Mouse (Mus musculus): ENCODE measurements around the gene Cep131.
A peak's percentile ranks its signal among the peaks of the same experiment; 100 is the strongest.

Gene Cep131

DNA sequence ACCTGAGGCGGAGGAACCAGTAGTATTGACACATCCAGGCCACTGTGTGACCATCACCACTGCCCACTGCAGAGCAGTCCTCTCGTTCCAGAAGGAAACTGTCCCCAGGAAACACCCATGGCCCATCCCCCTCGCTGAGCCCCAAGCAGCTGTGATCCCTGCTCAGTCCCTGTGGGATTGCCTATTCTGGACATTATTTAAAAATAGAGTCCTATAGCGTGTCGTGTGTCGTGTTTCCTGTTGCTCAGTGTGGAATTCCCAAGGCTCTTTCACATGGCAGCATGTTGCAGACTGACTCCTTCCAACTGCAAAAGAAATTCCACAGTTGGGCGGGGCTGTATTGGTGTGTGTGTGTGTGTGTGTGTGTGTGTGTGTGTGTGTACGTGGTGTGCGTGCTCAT is 34.4 kb downstream of the Cep131 start:
- Histone ChIP-seq H3K27me3 (ENCODE audit: insufficient read depth, low read length) (peaks cover 27% of the 10 kb centered on the region), H3K36me3 (ENCODE audit: insufficient read depth, low read length) (no peaks in the 10 kb centered on the region), H3K4me3 (replicated peaks; ENCODE audit: low read length) (no peak overlapping the region), H3K4me1 (replicated peaks; ENCODE audit: low read depth, low read length) (peaks cover 24% of the 10 kb centered on the region), H3K9me3 (ENCODE audit: low read length) (no peaks in the 10 kb centered on the region)
- TF ChIP-seq CTCF (conservative IDR thresholded peaks at IDR 0.05; ENCODE audit: low read length) (no peak), NANOG (IDR thresholded peaks at IDR 0.05; ENCODE audit: borderline replicate concordance, low read length) (no peak), POU5F1 (IDR thresholded peaks at IDR 0.05; ENCODE audit: borderline replicate concordance, low read length) (no peak)

DNA sequence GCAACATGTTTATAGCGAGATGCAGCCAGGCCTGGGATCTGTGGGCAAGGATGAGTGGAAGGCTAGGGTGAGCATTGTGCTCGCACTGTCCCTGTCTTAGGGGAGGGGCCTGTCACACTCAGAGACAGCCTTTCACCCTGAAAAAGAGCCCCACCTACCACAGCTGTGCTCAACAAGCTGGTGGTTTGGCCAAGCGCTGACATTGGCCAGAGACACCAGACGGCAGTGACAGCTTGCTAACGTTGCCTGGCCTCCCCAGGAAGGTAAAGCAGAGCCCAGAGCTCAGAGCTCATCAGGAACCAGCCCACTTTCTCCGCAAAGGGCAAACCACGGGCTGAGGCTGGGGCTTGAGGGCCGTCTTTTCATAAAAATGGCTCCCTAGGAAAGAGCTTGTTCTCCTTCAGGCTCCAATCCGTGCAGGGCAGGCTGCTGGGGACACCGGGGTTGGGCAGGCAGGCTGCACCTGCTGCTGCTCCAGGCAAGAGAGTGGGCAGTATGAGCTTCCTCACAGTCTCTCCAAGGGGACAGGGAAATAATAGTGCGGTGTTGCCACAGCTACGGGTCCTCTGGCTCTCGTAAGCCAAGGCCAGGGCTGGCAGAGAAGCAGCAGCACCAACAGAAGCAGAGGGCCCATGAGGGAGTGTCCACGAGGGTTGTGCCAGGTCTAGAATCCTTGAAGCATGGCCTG is 35.4 kb downstream of the Cep131 start:
- peaks cover 30% of the 10 kb centered on the region for H3K4me1 ChIP-seq (replicated peaks; ENCODE audit: low read depth, low read length)
- H3K36me3 ChIP-seq (ENCODE audit: insufficient read depth, low read length) = no peaks in the 10 kb centered on the region
- 0 out of 2 replicates have a peak overlapping the region, but pooled peaks have one; percentile 3 for H3K4me3 ChIP-seq (replicated peaks; ENCODE audit: low read length)
- no peak for TF ChIP-seq CTCF (conservative IDR thresholded peaks at IDR 0.05; ENCODE audit: low read length)
- TF ChIP-seq POU5F1 (IDR thresholded peaks at IDR 0.05; ENCODE audit: borderline replicate concordance, low read length) = no peak
- no peak for TF ChIP-seq NANOG (IDR thresholded peaks at IDR 0.05; ENCODE audit: borderline replicate concordance, low read length)
- H3K27me3 ChIP-seq (ENCODE audit: insufficient read depth, low read length) = peaks cover 35% of the 10 kb centered on the region
- peaks cover 3% of the 10 kb centered on the region; the same call in 1 of the 2 replicates for H3K9me3 ChIP-seq (ENCODE audit: low read length)

DNA sequence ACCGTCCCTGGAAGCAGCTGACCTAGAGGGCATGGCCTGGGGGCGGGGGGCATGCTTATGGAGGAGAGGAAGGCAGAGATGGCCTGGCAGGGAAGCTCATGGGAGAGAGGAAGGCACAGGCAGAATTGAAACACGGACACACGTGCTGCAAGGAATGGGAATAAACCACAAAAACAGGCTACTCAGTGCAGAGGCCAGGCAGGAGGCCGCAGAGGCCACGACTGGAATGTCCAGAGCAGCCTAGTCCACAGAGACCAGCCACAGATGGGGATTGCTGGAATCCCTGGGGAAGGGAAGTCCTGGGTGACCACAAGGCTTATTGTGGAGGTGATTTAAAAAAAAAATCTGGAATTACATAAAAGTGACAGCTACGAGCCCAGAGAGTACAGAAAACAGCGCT is 37.6 kb downstream of the Cep131 start:
- Histone ChIP-seq H3K36me3 (ENCODE audit: insufficient read depth, low read length) (no peaks in the 10 kb centered on the region), H3K4me1 (replicated peaks; ENCODE audit: low read depth, low read length) (peaks cover 34% of the 10 kb centered on the region), H3K9me3 (ENCODE audit: low read length) (peaks cover 4% of the 10 kb centered on the region; the same call in 1 of the 2 replicates), H3K4me3 (replicated peaks; ENCODE audit: low read length) (no peak overlapping the region), H3K27me3 (ENCODE audit: insufficient read depth, low read length) (peaks cover 50% of the 10 kb centered on the region)
- TF ChIP-seq POU5F1 (IDR thresholded peaks at IDR 0.05; ENCODE audit: borderline replicate concordance, low read length) (no peak), NANOG (IDR thresholded peaks at IDR 0.05; ENCODE audit: borderline replicate concordance, low read length) (no peak), CTCF (conservative IDR thresholded peaks at IDR 0.05; ENCODE audit: low read length) (no peak)

DNA sequence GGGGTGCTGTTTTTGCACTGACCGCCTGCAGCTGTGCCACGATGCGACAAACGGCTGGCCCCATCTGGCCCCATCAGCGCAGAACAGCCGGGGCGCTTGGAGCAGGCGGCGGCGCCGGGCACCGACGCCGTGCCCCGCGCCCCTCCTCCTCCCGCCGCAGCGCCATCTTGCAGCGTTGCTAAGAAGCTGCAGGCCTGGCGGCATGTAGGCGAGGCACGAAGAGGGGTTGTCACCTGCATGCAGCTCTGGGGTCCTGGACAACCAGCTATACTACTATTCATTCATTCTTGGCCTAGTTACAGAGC is 38.4 kb downstream of the Cep131 start:
- Histone ChIP-seq H3K4me1 (replicated peaks; ENCODE audit: low read depth, low read length) (peaks cover 34% of the 10 kb centered on the region), H3K27me3 (ENCODE audit: insufficient read depth, low read length) (peaks cover 50% of the 10 kb centered on the region), H3K9me3 (ENCODE audit: low read length) (peaks cover 4% of the 10 kb centered on the region; the same call in 1 of the 2 replicates), H3K4me3 (replicated peaks; ENCODE audit: low read length) (peak overlapping the region; percentile 77), H3K36me3 (ENCODE audit: insufficient read depth, low read length) (no peaks in the 10 kb centered on the region)
- TF ChIP-seq CTCF (conservative IDR thresholded peaks at IDR 0.05; ENCODE audit: low read length) (no peak), POU5F1 (IDR thresholded peaks at IDR 0.05; ENCODE audit: borderline replicate concordance, low read length) (no peak), NANOG (IDR thresholded peaks at IDR 0.05; ENCODE audit: borderline replicate concordance, low read length) (no peak)

DNA sequence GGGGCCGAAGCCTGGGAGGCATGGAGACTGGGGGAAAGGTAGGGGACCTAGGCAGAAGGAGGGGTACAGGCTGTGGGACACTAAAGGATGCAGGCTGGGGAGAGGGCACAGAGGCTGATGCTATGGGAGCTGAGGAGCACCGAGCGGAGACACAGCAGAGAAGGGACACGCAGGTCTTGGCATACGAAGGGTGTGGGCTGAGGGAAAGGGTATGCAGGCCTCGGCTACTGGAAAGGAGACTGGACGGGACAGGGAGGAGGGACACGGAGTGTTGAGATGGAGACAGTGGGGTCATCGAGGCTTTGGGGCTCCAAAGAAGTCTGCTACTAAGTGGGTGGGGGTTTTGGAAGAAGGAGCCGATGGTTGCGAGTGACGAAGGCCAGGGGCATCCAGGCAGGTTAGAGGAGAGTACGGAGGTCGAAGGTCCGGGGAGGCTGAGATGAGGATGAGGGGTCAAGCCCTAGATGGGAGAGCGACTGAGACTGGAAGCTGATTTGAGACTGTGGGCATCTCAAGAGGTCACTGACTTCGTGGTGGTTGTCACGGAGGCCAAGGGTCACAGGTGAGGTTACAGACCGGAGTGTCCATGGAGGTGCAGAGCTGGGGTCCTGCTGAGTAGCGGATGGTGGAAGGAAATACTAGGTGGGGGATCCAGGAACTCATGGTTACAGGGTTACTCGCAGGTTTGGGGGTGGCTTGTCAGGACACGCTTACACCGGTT is 38.9 kb downstream of the Cep131 start:
- no peaks in the 10 kb centered on the region for H3K36me3 ChIP-seq (ENCODE audit: insufficient read depth, low read length)
- TF ChIP-seq CTCF (conservative IDR thresholded peaks at IDR 0.05; ENCODE audit: low read length) = no peak
- TF ChIP-seq POU5F1 (IDR thresholded peaks at IDR 0.05; ENCODE audit: borderline replicate concordance, low read length) = no peak
- TF ChIP-seq NANOG (IDR thresholded peaks at IDR 0.05; ENCODE audit: borderline replicate concordance, low read length) = no peak
- peaks cover 4% of the 10 kb centered on the region; the same call in 1 of the 2 replicates for H3K9me3 ChIP-seq (ENCODE audit: low read length)
- H3K27me3 ChIP-seq (ENCODE audit: insufficient read depth, low read length) = peaks cover 50% of the 10 kb centered on the region
- H3K4me3 ChIP-seq (replicated peaks; ENCODE audit: low read length) = peak overlapping the region; percentile 77
- peaks cover 35% of the 10 kb centered on the region for H3K4me1 ChIP-seq (replicated peaks; ENCODE audit: low read depth, low read length)

DNA sequence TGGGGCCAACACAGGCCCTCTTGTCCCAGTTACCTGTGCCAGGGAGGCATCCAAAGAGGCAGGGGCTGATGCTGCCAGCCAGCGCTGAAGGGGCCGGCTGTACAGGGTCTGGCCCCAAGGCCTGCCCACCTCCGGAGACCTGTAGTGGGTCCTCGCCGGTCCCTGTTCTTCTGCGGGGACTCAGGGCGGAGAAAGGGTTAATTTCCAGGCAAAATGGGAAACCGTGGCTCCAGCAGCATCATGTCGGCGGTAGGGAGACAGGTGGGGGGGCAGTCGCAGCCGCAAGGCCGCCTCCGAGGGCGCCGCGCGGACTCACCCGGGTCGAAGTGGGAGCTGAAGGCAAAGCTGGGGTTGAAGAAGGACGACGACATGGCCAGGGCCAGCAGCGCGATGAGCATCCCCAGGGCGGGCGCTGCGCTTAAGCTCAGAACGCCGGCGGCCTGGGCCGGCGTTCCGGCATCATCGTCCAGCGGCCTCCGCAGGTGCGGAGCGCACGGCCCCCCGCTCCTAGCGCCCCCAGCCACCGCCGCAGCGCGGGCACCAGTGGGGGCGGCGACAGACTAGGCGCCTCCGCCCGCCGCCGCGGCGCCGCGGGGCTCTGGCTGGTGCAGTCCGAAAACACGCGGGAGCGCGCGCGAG is 40.0 kb downstream of the Cep131 start, which contains the start of gene Aatk:
Aatk (minus strand) TSS at position 615 of the 639 bp plus-strand sequence.
- no peaks in the 10 kb centered on the region for H3K36me3 ChIP-seq (ENCODE audit: insufficient read depth, low read length)

DNA sequence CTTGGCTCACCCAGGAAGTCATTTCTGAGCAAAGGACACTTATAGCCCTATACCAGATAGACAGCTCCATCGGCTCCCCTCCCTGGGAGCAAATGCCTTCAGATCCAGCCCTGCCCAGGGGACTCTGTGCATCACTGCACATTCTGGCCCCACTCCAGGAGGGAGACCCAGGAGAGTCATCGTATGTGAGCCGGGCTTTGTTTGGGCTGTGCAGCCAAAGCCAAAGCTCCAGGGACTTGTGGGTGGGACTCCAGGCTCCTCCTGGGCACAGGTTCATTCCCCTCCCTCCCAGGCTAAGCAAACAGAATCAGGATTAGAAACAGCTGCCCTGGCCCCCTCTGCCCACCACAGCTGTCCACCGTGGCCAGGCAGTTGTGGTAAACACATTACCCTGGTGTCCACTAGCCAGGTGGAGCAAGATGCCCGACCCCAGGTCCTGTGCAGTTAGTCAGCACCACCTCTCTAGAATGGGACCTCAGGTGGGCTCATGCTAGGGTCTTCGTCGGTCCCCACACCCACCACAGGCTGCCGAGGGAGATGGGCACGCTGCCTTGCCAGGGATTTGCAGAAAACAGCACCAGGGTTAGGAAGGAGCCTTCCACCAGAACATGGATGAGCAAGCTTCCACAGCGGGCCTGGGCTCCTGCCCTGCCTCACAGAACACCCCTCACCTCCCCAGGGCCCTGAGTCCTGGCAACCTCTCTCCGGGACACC is 40.6 kb downstream of the Cep131 start:
- TF ChIP-seq NANOG (IDR thresholded peaks at IDR 0.05; ENCODE audit: borderline replicate concordance, low read length) (no peak), CTCF (conservative IDR thresholded peaks at IDR 0.05; ENCODE audit: low read length) (no peak), POU5F1 (IDR thresholded peaks at IDR 0.05; ENCODE audit: borderline replicate concordance, low read length) (no peak)
- Histone ChIP-seq H3K36me3 (ENCODE audit: insufficient read depth, low read length) (no peaks in the 10 kb centered on the region), H3K4me1 (replicated peaks; ENCODE audit: low read depth, low read length) (peaks cover 35% of the 10 kb centered on the region), H3K4me3 (replicated peaks; ENCODE audit: low read length) (peak overlapping the region; percentile 77), H3K9me3 (ENCODE audit: low read length) (peaks cover 4% of the 10 kb centered on the region; the same call in 1 of the 2 replicates), H3K27me3 (ENCODE audit: insufficient read depth, low read length) (peaks cover 50% of the 10 kb centered on the region)

More for the DNA sequence above, 40.0 kb downstream of the Cep131 start, which contains the start of gene Aatk:
- Histone ChIP-seq H3K4me3 (replicated peaks; ENCODE audit: low read length) (peak within 1 kb of the TSS; percentile 77), H3K9me3 (ENCODE audit: low read length) (peaks cover 4% of the 10 kb centered on the region; the same call in 1 of the 2 replicates), H3K4me1 (replicated peaks; ENCODE audit: low read depth, low read length) (peaks cover 37% of the 10 kb centered on the region), H3K27me3 (ENCODE audit: insufficient read depth, low read length) (peaks cover 50% of the 10 kb centered on the region)
- TF ChIP-seq POU5F1 (IDR thresholded peaks at IDR 0.05; ENCODE audit: borderline replicate concordance, low read length) (no peak), CTCF (conservative IDR thresholded peaks at IDR 0.05; ENCODE audit: low read length) (no peak), NANOG (IDR thresholded peaks at IDR 0.05; ENCODE audit: borderline replicate concordance, low read length) (no peak)
